ENCODE assay signal across 9 mouse cellular contexts in genomic region chr4:44633694-44634524, GRCm38 (mm10).
A peak's percentile ranks its signal among the peaks of the same experiment; 100 is the strongest.
DNase-seq lines count a peak whose midpoint lies in the region; ATAC-seq lines count a peak whose summit lies in the region.
"Had no signal": no experiment of that assay in that cellular context is flagged by ENCODE, and none has a peak within 500 bp of the region (broad histone marks: within the 10 kb centered on the region; RNA-seq: fewer than 3 reads in every experiment).

No protein-coding gene starts in this region.

- H3K9me3 ChIP-seq in hindbrain, embryonic 13.5 days, result no peaks in the 10 kb centered on the region
- H3K9me3 ChIP-seq in hindbrain, embryonic 10.5 days, result no peaks in the 10 kb centered on the region
- no peaks in the 10 kb centered on the region for H3K9me3 ChIP-seq in liver, embryonic 12.5 days (replicated peaks)

- WGBS in hindbrain, embryonic 13.5 days, result 27% methylated on average over 12 of the region's 12 CpGs
- WGBS in hindbrain, embryonic 10.5 days, result 43% methylated on average over 12 of the region's 12 CpGs
- WGBS in liver, embryonic 12.5 days (ENCODE audit: insufficient replicate concordance), result 27% methylated on average over 12 of the region's 12 CpGs

- H3K27ac ChIP-seq in hindbrain, embryonic 13.5 days, result no peak overlapping the region
- no peak overlapping the region for H3K27ac ChIP-seq in hindbrain, embryonic 10.5 days
- no peak overlapping the region for H3K27ac ChIP-seq in liver, embryonic 12.5 days

- H3K27me3 ChIP-seq in hindbrain, embryonic 13.5 days, result peaks cover 5% of the 10 kb centered on the region; the same call in 1 of the 2 replicates
- peaks cover 4% of the 10 kb centered on the region; the same call in 1 of the 2 replicates for H3K27me3 ChIP-seq in hindbrain, embryonic 10.5 days (ENCODE audit: insufficient read depth, poor library complexity, severe bottlenecking)
- H3K27me3 ChIP-seq in liver, embryonic 12.5 days (replicated peaks), result no peaks in the 10 kb centered on the region

- H3K4me1 ChIP-seq in hindbrain, embryonic 13.5 days (replicated peaks), result peaks cover 6% of the 10 kb centered on the region
- H3K4me1 ChIP-seq in hindbrain, embryonic 10.5 days (replicated peaks), result peaks cover 20% of the 10 kb centered on the region
- H3K4me1 ChIP-seq in liver, embryonic 12.5 days, result no peaks in the 10 kb centered on the region

- 0 out of 2 replicates have a peak overlapping the region, but pooled peaks have one; percentile 8 for H3K9ac ChIP-seq in hindbrain, embryonic 13.5 days
- no peak overlapping the region for H3K9ac ChIP-seq in liver, embryonic 12.5 days

- ATAC-seq in hindbrain, embryonic 13.5 days (ENCODE audit: low FRiP score), result no peak
- no peak for ATAC-seq in liver, embryonic 12.5 days

- no peak for DNase-seq in hindbrain, embryonic 10.5 days (ENCODE audit: low spot score)
- peak; percentile 7 for DNase-seq in brain, adult 2 months (ENCODE audit: low read depth, low spot score)
- peak; percentile 8 to 13 for DNase-seq in gastrocnemius, adult 8-10 months (ENCODE audit: low spot score in 2 of 2)
- DNase-seq in left cerebral cortex, adult 18-20 months (ENCODE audit: low spot score in 2 of 2), result no peak
- DNase-seq in urinary bladder, postnatal 4 days (ENCODE audit: low spot score in 2 of 2), result no peak
- DNase-seq in adrenal gland, postnatal 4 days (ENCODE audit: low spot score in 2 of 2), result no peak
- DNase-seq: thymus, postnatal 25 days had no signal

- H3K36me3 ChIP-seq in hindbrain, embryonic 13.5 days, result no peaks in the 10 kb centered on the region
- no peaks in the 10 kb centered on the region; the same call in 1 of the 2 replicates for H3K36me3 ChIP-seq in hindbrain, embryonic 10.5 days
- no peaks in the 10 kb centered on the region for H3K36me3 ChIP-seq in liver, embryonic 12.5 days

- H3K4me2 ChIP-seq in hindbrain, embryonic 13.5 days, result no peak overlapping the region
- 0 out of 2 replicates have a peak overlapping the region, but pooled peaks have one; percentile 14 for H3K4me2 ChIP-seq in liver, embryonic 12.5 days

- H3K4me3 ChIP-seq in hindbrain, embryonic 13.5 days, result no peak overlapping the region
- H3K4me3 ChIP-seq in hindbrain, embryonic 10.5 days, result no peak overlapping the region
- H3K4me3 ChIP-seq in liver, embryonic 12.5 days, result no peak overlapping the region

Comparison
In these comparisons a context has a peak if more than half of its experiments do, and no peak if none do; other contexts are left out.
1. DNase-seq: peak in brain, adult 2 months (single experiment) and gastrocnemius, adult 8-10 months (2 of 2); none in hindbrain, embryonic 10.5 days (single experiment), left cerebral cortex, adult 18-20 months (0 of 2), urinary bladder, postnatal 4 days (0 of 2) and adrenal gland, postnatal 4 days (0 of 2).